Mouse (Mus musculus) adrenal gland (tissue): ENCODE data around the gene Cnksr1.

Source experiments
- intact Hi-C: fragments of 180-260 bp; cut with DNase I; formaldehyde crosslinking; loops from one replicate; pipeline ENCODE4 v1.15.1; 2025

Gene Cnksr1

GRCm38 (mm10) chr4:134222793-134223600 lies 15.2 kb downstream of the Cnksr1 start:
- intact Hi-C loops = no loop called here

GRCm38 (mm10) chr4:134206488-134207053 lies 31.6 kb downstream of the Cnksr1 start:
- intact Hi-C loops = no loop called here

GRCm38 (mm10) chr4:134203340-134203896 lies 34.8 kb downstream of the Cnksr1 start:
- intact Hi-C loops = no loop called here

DNA sequence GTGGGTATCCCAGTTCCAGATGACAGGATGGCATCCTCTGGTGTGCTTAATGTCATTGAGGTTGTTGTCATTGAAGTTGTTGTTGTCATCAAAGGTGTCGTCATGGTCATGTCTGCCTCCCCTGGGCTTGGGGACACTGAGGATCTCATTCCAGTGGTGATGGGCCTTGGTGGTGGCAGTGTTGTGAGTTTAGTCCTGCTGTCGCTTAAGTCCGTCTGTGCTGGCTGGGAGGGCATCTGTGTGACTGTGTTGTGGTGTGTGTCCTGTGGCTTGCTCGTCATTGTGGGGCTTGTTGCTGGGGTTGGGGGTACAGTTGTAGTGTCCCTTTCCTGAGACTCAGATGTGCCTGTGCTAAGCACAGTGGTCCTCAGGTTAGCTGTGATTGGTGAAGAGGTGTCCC lies 35.3 kb downstream of the Cnksr1 start, which contains the start of gene Gm7534:
Gene Gm7534 (minus strand): TSS at position 101 of the 400 bp plus-strand sequence.
- intact Hi-C loops = no loop called here

- intact Hi-C loops = no loop called here
Observed at GRCm38 (mm10) chr4:134199371-134199770, 38.8 kb downstream of the Cnksr1 start.

DNA sequence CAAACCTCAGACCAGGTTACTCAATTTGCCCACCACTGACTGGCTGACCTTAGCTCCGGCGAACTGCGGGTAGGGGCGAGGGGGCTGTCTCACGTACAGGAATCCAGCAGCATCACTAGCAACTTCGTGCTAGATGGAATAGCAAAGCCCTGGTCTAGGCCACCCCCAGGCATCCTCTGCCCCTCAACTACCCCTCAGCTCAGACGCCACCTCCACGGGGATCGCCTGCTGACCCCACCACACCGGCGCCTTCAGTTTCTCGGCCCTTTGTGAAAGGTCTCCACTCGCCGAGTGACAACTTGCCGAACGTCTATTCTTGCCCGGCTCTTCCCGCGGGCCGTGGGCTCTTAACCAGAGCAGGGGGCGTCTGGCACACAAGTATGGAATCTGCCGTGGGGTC lies 51.9 kb downstream of the Cnksr1 start:
- intact Hi-C loops = loop anchor here (2.0 kb wide), 2 partner anchors 59 to 107 kb away; partner anchors contain the start of gene Zfp593

DNA sequence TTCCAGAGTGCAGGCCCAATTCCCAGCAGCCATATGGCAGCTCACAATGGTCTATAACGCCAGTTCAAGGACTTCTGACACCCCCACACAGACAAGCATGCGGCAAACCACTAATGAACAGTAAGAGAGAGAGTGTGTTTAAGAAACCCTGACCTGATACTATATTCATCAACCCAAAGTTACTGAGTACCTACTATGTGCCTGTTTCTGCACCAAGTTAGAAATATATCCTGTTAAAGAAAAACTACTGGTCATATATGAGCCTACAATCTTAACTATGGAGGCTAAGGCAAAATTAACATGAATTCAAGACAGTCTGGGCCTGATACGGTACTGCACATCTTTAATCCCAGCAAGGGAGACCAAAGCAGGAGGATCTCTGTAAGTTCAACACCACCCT lies 52.6 kb downstream of the Cnksr1 start:
- intact Hi-C loops = no loop called here

- intact Hi-C loops = no loop called here
Observed at GRCm38 (mm10) chr4:134183711-134184110, 54.5 kb downstream of the Cnksr1 start.

DNA sequence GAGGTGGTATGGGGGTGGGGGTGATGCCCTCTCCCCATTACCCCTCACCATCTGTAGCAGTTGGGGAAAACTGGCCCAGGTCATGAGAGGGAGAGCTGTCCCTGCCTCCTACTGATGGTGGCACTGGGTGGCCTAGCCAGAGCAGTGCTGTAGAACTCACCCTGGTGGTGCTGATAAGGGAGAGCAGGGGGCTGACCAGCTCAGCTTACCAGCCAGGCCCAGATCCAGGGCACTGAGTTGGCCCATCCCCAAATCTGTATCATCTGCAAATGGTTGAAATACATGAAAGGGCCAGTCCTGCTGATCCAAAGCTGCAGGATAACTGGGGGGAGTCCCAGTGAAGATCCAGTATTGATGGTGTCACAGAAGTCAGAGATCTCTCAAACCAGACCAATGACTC lies 56.4 kb downstream of the Cnksr1 start:
- intact Hi-C loops = no loop called here

GRCm38 (mm10) chr4:134181112-134181511 lies 57.1 kb downstream of the Cnksr1 start:
- intact Hi-C loops = no loop called here
